Mouse (Mus musculus): ENCODE measurements around the gene Artn. TPM values are rescaled to one million over a fixed set of nuclear protein-coding genes. Genes with fewer than 3 reads are reported as not detected.

The Artn gene
- polyA plus RNA-seq, 1 experiment from 2014 or later: 3.8 TPM

- Histone ChIP-seq H3K9ac (ENCODE audit: low read length) (no peak overlapping the region), H3K36me3 (ENCODE audit: control insufficient read depth, insufficient read depth, low read length) (no peaks in the 10 kb centered on the region), H3K27ac (replicated peaks) (peak overlapping the region; percentile 36; the same call in 1 of the 2 replicates), H3K4me3 (ENCODE audit: low read depth, low read length) (no peak overlapping the region), H3K4me1 (replicated peaks; ENCODE audit: control insufficient read depth, insufficient read depth) (no peaks in the 10 kb centered on the region), H3K4me2 (replicated peaks; ENCODE audit: low read depth) (no peak overlapping the region), H3K27me3 (ENCODE audit: control insufficient read depth, insufficient read depth, low read length) (no peaks in the 10 kb centered on the region), H3K9me3 (ENCODE audit: control insufficient read depth, low read length) (no peaks in the 10 kb centered on the region)
- TF ChIP-seq CTCF (IDR thresholded peaks at IDR 0.05; ENCODE audit: low read depth) (no peak), EP300 (optimal IDR thresholded peaks at IDR 0.05) (no peak)
- WGBS: 50% methylated on average over 5 of the region's 5 CpGs
- DNase-seq (ENCODE audit: low spot score) (peak; percentile 58), ATAC-seq (ENCODE audit: low FRiP score, low TSS enrichment) (peak; percentile 51)
Measured at GRCm38 (mm10) chr4:117974719-117975118, 45.2 kb upstream of the Artn start.

GRCm38 (mm10) chr4:117972999-117973398 is 43.4 kb upstream of the Artn start:
- no peak overlapping the region for H3K4me3 ChIP-seq (ENCODE audit: low read depth, low read length)
- no peaks in the 10 kb centered on the region for H3K9me3 ChIP-seq (ENCODE audit: control insufficient read depth, low read length)
- peak; percentile 15; the same call in 1 of the 2 replicates for ATAC-seq (ENCODE audit: low FRiP score, low TSS enrichment)
- H3K36me3 ChIP-seq (ENCODE audit: control insufficient read depth, insufficient read depth, low read length): no peaks in the 10 kb centered on the region
- TF ChIP-seq CTCF (IDR thresholded peaks at IDR 0.05; ENCODE audit: low read depth) (no peak), EP300 (optimal IDR thresholded peaks at IDR 0.05) (no peak)
- H3K27ac ChIP-seq (replicated peaks): no peak overlapping the region; the same call in 1 of the 2 replicates
- H3K4me2 ChIP-seq (replicated peaks; ENCODE audit: low read depth): no peak overlapping the region
- H3K9ac ChIP-seq (ENCODE audit: low read length): no peak overlapping the region
- H3K27me3 ChIP-seq (ENCODE audit: control insufficient read depth, insufficient read depth, low read length): no peaks in the 10 kb centered on the region
- no peaks in the 10 kb centered on the region for H3K4me1 ChIP-seq (replicated peaks; ENCODE audit: control insufficient read depth, insufficient read depth)
- DNase-seq (ENCODE audit: low spot score): no peak
- 49% methylated on average over 10 of the region's 10 CpGs for WGBS

GRCm38 (mm10) chr4:117964346-117965025 is 34.9 kb upstream of the Artn start:
- Histone ChIP-seq H3K27ac (replicated peaks) (no peak overlapping the region), H3K4me2 (replicated peaks; ENCODE audit: low read depth) (no peak overlapping the region), H3K4me3 (ENCODE audit: low read depth, low read length) (no peak overlapping the region), H3K9me3 (ENCODE audit: control insufficient read depth, low read length) (no peaks in the 10 kb centered on the region), H3K9ac (ENCODE audit: low read length) (no peak overlapping the region), H3K4me1 (replicated peaks; ENCODE audit: control insufficient read depth, insufficient read depth) (no peaks in the 10 kb centered on the region), H3K27me3 (ENCODE audit: control insufficient read depth, insufficient read depth, low read length) (no peaks in the 10 kb centered on the region), H3K36me3 (ENCODE audit: control insufficient read depth, insufficient read depth, low read length) (no peaks in the 10 kb centered on the region)
- DNase-seq (ENCODE audit: low spot score): no peak
- ATAC-seq (ENCODE audit: low FRiP score, low TSS enrichment): peak; percentile 42; the same call in 1 of the 2 replicates
- 58% methylated on average over 14 of the region's 14 CpGs for WGBS
- no peak for TF ChIP-seq CTCF (IDR thresholded peaks at IDR 0.05; ENCODE audit: low read depth)
- no peak for TF ChIP-seq EP300 (optimal IDR thresholded peaks at IDR 0.05)

- DNase-seq (ENCODE audit: low spot score): no peak
- no peaks in the 10 kb centered on the region for H3K4me1 ChIP-seq (replicated peaks; ENCODE audit: control insufficient read depth, insufficient read depth)
- H3K4me3 ChIP-seq (ENCODE audit: low read depth, low read length): no peak overlapping the region
- H3K27me3 ChIP-seq (ENCODE audit: control insufficient read depth, insufficient read depth, low read length): no peaks in the 10 kb centered on the region
- no peak overlapping the region for H3K4me2 ChIP-seq (replicated peaks; ENCODE audit: low read depth)
- H3K27ac ChIP-seq (replicated peaks): no peak overlapping the region
- no peak for TF ChIP-seq CTCF (IDR thresholded peaks at IDR 0.05; ENCODE audit: low read depth)
- no peak for TF ChIP-seq EP300 (optimal IDR thresholded peaks at IDR 0.05)
- no peak overlapping the region for H3K9ac ChIP-seq (ENCODE audit: low read length)
- ATAC-seq (ENCODE audit: low FRiP score, low TSS enrichment): no peak
- H3K9me3 ChIP-seq (ENCODE audit: control insufficient read depth, low read length): no peaks in the 10 kb centered on the region
- 47% methylated on average over 4 of the region's 4 CpGs for WGBS
- peaks cover 1% of the 10 kb centered on the region for H3K36me3 ChIP-seq (ENCODE audit: control insufficient read depth, insufficient read depth, low read length)
Measured at GRCm38 (mm10) chr4:117957492-117957891, 27.9 kb upstream of the Artn start.

- 49% methylated on average over 7 of the region's 7 CpGs for WGBS
- no peak for TF ChIP-seq CTCF (IDR thresholded peaks at IDR 0.05; ENCODE audit: low read depth)
- TF ChIP-seq EP300 (optimal IDR thresholded peaks at IDR 0.05): no peak
- Histone ChIP-seq H3K27me3 (ENCODE audit: control insufficient read depth, insufficient read depth, low read length) (no peaks in the 10 kb centered on the region), H3K27ac (replicated peaks) (peak overlapping the region; percentile 76), H3K9ac (ENCODE audit: low read length) (no peak overlapping the region), H3K9me3 (ENCODE audit: control insufficient read depth, low read length) (no peaks in the 10 kb centered on the region), H3K4me1 (replicated peaks; ENCODE audit: control insufficient read depth, insufficient read depth) (no peaks in the 10 kb centered on the region), H3K4me2 (replicated peaks; ENCODE audit: low read depth) (no peak overlapping the region), H3K4me3 (ENCODE audit: low read depth, low read length) (no peak overlapping the region), H3K36me3 (ENCODE audit: control insufficient read depth, insufficient read depth, low read length) (peaks cover 6% of the 10 kb centered on the region; the same call in 1 of the 2 replicates)
- no peak for DNase-seq (ENCODE audit: low spot score)
- ATAC-seq (ENCODE audit: low FRiP score, low TSS enrichment): no peak
Measured at GRCm38 (mm10) chr4:117947493-117947892, 17.9 kb upstream of the Artn start.

GRCm38 (mm10) chr4:117946639-117947305 is 17.2 kb upstream of the Artn start:
- WGBS: 55% methylated on average over 11 of the region's 11 CpGs
- ATAC-seq (ENCODE audit: low FRiP score, low TSS enrichment) (peak; percentile 78), DNase-seq (ENCODE audit: low spot score) (no peak)
- Histone ChIP-seq H3K4me3 (ENCODE audit: low read depth, low read length) (no peak overlapping the region), H3K36me3 (ENCODE audit: control insufficient read depth, insufficient read depth, low read length) (no peaks in the 10 kb centered on the region), H3K9me3 (ENCODE audit: control insufficient read depth, low read length) (no peaks in the 10 kb centered on the region), H3K4me1 (replicated peaks; ENCODE audit: control insufficient read depth, insufficient read depth) (no peaks in the 10 kb centered on the region), H3K27ac (replicated peaks) (peak overlapping the region; percentile 76), H3K27me3 (ENCODE audit: control insufficient read depth, insufficient read depth, low read length) (no peaks in the 10 kb centered on the region), H3K4me2 (replicated peaks; ENCODE audit: low read depth) (no peak overlapping the region), H3K9ac (ENCODE audit: low read length) (no peak overlapping the region)
- peak; percentile 80 for TF ChIP-seq EP300 (optimal IDR thresholded peaks at IDR 0.05)
- TF ChIP-seq CTCF (IDR thresholded peaks at IDR 0.05; ENCODE audit: low read depth): no peak
